Mouse (Mus musculus): Measurements from ENCODE around the gene Rassf2.

Rassf2 gene

DNA sequence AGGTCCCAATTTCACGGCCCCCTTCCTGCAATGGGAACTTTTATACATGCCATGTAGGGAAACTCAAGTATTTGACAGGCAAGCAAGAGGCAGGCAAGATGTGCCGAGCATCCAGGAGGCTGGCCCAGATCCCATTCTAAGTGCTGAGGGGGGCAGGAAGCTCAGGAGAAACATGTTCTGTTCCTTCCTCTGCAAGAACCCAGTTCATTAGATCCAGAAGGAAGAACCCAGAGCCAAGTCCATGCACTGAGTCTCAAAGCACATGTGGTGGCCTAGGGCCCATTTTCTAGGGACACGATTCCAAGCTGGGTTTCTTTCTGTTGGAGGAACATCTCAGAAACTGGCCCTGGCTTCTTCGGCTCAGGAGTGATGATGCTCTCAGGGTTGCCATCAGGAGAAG is 24.6 kb downstream of the Rassf2 start:
- DNase-seq (ENCODE audit: low spot score in 2 of 2), result no peak

DNA sequence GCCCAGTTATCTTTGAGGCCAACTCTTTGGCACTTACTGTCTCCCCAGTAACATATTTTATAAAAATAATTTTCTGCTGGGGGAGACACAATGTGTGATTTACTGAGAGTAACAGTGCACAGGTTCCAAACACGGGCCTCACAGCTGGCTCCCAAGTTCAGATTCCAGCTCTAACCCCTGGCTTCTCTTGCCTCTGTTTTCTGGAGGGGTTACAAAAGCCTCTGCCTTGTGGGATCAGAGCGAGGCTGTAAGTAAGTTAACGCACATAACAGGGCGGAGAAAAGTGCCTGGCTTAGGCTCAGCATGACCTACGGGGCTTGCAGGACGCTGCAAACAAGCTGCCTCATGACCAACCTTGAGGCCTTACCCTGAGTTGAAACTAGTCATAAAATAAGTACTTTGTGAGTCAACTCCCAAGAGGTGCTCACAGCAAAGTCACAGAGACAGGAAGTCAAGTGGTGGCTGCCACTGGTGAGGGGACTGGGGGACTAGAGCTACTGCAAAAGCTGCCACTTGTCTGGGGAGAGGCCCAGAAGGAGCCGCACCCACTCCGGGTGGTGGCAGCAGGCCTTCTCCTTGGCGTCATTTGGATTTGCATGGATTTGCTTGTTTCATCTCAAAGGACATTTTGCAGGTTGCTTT is 25.4 kb downstream of the Rassf2 start:
- DNase-seq (ENCODE audit: low spot score in 2 of 2), result no peak

DNA sequence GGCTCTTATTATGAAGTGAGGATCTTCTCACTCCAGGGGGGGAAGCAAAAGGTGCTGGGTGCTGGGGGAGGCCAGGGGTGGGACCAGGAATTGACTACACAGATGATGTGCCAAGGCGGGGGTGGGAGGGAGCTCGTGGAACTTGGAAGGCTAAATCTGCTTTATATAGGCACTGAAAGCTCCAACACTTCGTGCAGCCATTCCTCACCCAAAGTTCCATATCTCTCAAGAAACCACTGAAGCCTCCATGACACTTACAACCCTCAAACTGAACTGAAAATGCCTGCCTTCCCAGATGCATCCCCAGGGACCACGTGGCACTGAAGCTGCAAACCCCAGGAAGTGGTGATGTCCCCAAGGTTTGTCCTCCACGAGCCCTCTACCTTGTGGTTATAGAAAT is 26.1 kb downstream of the Rassf2 start:
- no peak for DNase-seq (ENCODE audit: low spot score in 2 of 2)

DNA sequence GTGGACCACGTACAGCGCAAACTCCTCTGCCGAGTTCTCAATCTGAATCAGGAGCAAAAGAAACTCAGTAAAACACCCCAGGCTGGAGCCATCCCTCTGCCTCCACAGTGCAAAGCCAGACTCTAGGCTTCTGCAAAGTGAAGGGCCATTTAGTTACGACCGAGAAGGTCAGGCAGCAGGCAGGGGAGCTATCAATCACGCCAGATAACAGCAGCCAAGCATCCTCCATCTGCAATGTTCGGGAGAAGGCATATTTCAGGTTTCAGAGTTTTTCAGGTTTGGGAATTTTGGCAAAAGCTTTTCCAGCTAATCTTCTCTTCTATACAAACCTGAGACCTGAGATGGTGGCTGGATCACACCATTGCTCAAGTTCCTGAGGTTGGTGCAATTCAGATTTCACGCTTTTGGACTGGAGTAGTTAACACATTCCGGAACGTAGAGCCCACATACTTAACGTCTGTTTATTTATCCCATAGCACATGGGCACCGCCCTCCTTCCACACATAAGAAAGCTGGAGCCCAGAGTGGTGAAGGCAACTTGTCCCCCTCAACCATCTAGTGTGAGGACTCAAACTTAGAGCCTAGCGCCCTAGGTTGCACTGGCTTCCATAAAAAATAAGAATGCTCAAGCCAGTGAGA is 28.2 kb downstream of the Rassf2 start:
- no peak for DNase-seq (ENCODE audit: low spot score in 2 of 2)

DNA sequence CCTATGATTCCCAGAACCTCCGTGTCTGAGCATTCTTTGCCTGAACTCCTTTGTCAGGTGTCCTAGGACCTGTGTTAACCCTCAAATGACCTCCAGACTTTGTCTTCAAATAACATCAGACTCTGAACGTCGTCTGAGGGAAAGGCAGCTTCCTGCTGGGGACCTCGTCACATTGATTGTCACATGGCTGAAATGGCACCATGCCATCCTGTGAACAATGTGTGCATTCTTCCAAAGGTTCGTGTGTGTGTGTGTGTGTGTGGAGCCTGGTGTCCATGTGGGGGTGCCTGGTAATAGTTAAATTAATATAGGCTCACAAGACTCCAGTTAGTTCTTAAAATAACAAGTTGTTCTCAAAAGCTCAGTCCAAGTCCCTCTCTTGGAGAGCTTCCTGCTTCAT is 32.7 kb downstream of the Rassf2 start:
- no peak for DNase-seq (ENCODE audit: low spot score in 2 of 2)

DNA sequence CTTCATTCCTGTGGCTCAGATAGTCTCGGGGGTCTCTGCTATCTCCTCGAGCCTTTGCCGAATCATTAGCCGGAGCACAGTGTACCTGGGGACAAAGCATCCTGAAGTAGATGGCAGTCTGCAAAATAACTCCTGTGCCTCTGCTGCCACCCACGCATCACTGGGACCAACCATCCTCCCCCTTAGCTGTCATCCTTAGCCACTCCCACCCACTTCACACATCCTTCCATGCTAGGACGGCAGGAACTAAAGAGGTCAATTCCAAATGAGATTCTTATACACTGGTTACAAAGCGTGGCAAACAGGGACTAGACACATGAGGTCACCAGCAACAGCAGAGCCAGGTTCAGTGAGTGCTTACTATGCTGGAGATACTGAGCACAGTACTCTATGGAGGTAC is 33.7 kb downstream of the Rassf2 start:
- no peak for DNase-seq (ENCODE audit: low spot score in 2 of 2)

DNA sequence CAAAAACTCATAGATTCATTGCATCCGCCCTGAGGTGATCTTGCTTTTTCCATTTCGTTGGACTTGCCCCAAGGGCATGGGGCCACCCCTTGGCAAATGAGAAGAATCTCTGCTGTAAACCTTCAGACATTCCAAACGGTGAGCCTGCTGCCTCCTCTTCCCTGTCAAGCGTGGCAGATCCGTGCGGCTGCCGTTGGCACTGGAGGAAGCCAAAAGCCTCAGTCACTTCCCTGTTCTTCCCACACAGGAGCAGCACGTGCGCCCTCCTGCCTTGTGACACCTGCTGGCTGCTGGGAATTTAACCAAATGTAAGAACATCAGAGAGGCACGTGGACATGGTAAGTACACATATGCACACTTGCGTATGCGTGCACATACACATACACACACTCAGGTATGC is 34.3 kb downstream of the Rassf2 start:
- no peak for DNase-seq (ENCODE audit: low spot score in 2 of 2)

DNA sequence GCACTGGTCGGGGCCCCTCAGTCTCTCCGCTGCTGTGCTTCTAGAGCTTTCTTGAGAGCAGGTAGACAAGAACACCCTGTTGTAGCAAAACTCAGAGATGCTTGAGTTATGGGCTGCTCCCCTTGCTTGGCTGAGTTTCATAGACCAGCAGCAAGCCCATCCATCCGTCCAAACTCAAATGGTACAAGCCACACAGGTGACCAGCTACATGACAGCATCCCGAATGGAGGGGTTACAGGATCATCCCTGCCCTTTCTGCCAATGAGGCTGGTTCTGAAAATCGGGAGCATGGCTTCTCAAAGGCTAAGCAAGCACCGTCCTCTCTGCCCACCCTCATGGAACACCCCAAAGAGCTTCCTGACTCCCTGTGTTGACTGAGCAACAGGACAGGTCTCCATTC is 35.1 kb downstream of the Rassf2 start:
- no peak for DNase-seq (ENCODE audit: low spot score in 2 of 2)

DNA sequence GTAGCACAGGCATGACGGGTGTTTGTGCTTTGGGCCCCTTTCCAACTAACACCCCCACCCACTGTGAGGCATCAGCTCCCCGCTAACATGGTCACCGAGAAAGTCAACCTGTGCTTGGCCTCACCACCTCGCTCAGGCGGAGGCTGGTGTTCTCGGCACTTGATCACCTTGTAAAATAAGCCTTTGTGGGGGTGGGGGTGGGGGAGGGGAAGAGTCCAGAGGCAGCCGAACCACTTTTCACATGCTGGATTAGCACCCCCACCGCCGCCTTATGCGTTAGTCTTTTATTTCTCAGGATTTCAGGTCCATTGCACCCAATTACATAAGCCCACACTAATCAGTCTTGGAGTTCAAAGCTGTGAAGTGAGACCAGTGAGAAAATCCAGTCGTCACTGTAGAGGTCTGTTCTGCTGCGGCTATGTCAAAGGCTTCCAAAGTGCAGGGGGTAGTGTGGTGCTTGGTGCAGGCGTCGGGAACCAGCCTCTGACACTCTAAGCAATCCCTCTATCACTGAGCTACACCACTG is 36.4 kb downstream of the Rassf2 start:
- DNase-seq (ENCODE audit: low spot score in 2 of 2), result no peak

DNA sequence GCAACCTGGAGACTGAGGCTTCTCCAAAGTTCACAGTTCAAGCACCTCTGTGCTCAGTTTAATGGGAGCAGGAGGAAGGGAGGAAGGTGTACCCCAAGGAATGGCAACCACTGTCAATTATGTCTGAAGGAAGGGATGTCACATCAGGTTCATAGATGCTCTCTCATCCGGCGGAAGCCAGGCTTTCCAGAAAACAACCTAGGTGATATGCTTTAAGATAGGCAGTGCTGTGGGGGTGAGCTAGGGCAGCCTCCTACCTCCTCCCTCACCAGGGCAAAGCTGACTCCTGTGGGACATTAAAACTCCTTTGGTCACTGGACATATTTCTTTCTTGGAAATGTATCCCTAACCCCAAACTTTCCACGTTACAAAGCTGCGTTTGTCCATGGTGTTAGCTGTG is 36.9 kb downstream of the Rassf2 start:
- no peak for DNase-seq (ENCODE audit: low spot score in 2 of 2)

DNA sequence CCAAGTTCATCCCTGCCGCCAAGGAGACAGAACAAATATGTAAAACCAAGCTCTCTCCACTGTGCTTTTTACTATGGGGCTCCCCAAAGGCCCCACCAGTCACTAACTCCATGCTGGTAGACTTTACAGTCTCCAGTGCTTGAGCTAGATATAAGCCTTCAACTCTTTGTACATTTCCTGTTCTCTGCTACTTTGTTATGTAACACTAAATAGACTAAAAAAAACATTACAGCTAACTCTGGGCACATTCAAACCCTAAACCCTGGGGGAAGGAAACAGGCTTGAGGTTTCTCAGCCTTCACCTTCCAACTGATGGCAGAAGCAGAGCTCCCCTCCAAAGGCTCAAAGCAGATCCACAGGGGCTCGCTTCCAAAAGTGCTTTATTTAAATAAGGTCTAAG is 37.6 kb downstream of the Rassf2 start:
- DNase-seq (ENCODE audit: low spot score in 2 of 2), result no peak

DNA sequence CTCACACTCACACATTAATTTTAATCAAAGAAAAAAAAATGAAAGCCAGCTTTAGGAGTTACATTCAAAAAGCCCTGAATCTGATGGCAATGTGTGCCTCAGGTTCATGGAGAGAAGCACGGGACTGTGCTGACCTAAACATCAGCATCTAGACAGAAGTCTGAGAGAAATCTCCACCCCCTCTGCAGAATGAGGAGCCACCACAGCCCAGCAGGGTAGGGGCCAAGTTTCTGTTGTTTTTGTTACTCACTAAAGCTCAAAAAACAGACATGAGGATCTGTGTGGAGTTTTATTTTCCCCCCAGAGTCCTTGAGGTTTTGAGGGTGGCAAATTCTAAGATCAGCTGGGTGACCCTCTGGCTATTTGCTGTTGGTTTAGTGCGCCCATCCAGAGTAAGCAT is 41.5 kb downstream of the Rassf2 start:
- peak in 1 of 2 experiments; percentile 11 for DNase-seq (ENCODE audit: low spot score in 2 of 2)

DNA sequence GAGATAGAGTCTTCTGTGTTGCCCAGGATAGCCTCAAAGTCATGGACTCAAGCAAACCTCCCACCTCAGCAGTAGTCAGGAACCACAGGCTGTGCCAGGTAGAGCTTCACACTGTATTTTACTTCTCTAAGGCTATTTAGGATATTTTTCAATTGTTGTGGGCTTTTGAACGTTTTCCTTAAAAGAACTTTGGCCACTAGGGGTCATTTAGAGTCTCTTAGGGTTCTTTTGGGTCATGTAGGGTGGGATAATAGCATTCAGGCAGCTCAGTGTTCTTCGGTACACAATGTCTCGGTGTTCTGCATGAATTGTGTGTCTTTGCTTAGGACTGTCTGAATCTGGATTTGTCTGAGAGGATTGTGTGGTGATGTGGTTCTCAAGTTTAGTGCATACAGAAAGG is 42.1 kb downstream of the Rassf2 start:
- DNase-seq (ENCODE audit: low spot score in 2 of 2), result peak in 1 of 2 experiments; percentile 7

DNA sequence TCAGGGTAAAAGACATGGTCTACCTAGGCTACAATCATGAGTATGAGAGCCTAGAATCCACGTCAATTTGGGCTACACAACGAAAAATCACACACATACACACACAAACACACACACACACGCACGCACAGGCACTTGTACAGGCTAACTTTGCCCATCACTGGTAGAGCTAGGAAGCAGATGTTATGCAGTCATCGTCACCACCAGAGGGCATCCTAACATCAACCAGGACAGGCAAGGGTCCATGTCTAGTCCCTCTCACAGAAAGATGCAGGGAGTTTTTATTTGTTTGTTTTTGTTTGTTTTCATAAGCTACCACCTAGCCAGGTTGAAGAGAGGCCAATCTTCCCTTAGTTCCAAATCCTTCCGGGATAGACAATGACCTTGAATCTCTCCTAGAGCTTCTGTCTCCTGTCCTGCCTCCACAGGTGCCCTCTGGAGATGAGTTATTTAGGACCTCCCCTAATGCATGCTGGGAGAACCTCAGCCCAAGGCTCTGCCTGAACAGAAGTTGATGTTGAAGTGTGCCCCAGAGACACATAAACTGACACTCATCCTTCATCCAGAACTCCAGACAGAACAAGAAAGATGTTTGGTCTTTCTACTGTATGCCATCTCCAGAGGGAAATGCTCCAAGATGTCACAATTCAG is 47.4 kb downstream of the Rassf2 start:
- peak in 1 of 2 experiments; percentile 69 for DNase-seq (ENCODE audit: low spot score in 2 of 2)

DNA sequence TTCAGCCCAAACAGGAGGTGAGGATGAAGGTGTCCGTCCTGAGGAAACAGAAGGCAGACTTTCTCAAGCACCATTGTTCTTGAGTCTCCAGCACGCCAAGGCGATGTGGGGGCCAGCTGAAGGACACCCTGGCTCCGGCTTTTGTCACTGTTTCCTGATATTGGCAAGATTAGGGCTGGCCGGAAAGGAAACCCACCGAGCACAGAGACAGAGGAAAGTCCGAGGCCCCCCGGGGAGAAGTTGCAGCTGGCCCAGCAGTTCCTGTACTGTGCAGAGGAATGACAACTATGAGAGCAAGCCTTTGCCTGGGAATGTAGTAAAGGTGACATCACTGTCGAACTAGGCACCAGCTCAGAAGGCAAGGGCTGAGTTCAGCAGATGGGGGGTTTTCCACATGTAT is 49.2 kb downstream of the Rassf2 start:
- peak in 1 of 2 experiments; percentile 15 for DNase-seq (ENCODE audit: low spot score in 2 of 2)

DNA sequence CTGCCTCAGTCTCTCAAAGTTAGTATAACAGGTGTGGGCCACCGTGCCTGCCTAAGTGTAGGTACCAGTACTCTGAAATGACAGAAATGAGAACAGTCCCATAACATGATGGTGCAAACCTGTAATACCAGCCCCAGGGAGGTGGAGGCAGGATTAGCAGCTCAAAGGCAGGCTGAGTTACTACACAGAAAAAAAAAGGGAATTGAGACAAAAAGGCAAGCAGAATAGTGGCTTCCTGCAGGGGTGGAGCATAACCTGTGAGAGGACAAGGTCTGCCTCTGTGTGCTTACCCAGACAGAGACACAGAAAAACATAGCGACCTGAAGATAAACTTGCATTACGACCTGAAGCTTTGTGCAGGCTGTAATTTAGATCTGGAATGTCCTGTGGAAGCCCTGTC is 53.4 kb downstream of the Rassf2 start:
- peak in 1 of 2 experiments; percentile 12 for DNase-seq (ENCODE audit: low spot score in 2 of 2)

DNA sequence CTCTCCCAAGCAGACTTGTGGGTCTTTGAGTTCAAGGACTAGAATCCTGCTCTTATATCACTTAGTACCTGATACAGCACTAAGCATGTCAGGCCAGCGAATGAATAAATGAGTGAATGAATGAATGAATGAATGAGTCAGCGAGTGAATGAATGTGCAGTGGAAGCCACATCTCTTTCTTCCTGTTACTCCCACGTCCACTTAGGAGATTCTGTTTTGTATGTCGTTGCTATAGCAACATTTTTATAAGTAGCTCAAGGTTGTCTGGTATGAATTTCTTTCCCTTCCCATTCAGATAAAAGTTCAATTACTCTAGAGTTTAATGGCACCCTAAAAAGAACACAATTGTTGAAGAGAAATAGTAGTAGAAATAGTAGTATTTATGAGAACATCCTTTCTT is 59.0 kb downstream of the Rassf2 start:
- no peak for DNase-seq (ENCODE audit: low spot score in 2 of 2)

DNA sequence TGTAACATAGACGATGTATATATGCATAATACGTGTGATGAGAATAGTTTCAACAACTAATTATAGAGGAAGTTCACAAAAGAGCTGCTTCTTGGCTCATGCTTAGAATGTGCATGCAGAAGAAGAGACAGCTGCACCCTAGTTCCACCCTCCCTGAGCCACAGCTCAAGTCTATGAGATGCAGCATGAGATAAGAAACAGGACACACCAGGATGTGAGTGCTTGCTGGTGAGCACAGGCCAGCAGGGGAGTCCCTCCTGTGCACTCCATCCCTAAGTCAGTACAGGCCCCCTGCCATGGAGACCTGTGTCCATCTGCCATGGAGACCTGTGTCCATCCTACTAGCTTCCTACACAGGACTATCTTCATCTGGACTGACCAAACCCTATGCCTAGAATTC is 59.5 kb downstream of the Rassf2 start:
- peak in 1 of 2 experiments; percentile 5 for DNase-seq (ENCODE audit: low spot score in 2 of 2)

DNA sequence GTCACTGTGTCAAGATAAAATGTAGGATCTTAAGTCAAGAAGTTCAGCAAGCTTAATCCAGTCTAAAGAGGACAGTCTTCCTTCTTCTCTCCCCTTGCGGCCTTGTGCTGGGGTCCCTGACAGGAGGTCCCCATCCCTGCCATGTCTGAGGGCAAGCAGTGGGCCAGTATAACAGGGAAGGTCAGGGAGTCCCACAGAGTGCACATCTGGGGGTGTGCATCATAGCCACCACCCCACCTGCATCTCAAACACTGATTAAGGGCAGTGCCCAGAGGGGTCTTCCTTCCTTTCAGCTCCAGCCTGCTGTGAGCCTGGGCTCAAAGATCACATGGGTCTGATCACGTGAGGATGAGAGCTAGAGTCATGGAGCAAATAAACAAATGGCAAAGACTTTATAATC is 68.4 kb downstream of the Rassf2 start:
- peak in 1 of 2 experiments; percentile 4 for DNase-seq (ENCODE audit: low spot score in 2 of 2)

DNA sequence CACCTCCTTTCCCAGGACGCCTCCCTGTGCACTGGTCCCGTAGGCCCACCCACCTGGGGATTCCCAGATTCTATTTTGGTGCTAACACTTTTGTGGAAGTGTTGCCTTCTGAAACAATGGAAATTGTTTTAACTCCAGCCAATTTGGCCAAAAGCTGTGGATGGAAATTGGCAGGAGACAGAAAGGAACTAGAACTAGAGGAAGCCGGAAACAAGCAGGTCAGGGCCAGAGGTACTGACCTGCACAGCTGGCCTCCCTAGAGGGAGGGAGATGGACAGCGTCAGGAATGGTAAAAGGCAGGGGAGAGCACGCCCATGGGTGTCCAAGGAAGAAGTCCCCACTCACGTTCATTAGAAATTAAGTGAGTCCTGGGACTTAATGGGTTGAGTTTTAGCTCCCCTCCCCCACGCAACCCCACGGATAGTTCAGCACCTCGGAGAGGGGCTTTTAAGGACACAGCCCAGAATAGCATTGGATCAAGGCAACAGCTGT is 72.3 kb downstream of the Rassf2 start:
- DNase-seq (ENCODE audit: low spot score in 2 of 2), result peak in 1 of 2 experiments; percentile 13

DNA sequence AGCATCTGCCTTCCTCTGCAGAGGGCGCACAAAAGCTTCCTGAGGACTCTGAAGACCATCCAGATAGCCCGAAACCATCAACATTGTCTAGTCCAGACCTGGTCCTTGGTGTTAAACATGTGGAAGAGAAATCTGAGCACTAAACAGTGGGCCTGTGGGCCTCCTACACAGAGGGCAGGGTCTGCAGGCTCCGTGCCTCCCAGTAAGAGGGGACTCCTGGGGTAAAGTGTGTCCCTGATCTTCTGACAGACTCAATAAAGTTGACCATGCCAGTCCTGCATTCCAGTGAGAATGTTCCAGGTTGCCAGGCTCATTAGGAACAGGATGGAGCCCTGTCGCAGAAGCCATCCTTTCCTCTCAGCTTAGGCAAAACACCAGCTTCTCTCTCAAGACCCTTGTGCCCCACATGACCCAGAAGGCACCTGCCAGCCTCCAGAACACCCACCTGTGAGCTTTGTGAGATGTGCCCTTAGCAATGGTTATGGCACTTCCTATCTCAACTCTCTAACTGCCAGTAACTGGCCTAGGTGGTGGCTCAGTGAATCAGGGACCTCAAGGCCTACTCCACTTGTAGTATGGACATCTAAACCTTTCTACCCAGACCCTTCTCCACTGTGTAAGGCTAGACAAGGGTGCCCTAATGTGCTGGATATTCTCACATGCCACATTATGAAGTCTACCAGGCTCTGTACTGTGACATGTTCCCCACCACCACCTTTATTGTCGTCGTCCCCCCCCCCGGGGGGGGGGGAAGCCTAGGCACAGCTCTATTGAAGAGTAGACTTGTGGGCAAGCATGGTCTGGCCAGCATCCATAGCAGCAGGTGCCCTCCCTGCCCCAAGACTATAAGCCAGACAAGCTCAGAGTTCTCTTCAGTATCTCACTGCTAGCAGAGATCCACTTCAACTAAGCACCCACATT is 73.5 kb downstream of the Rassf2 start:
- peak in 1 of 2 experiments; percentile 7 for DNase-seq (ENCODE audit: low spot score in 2 of 2)

DNA sequence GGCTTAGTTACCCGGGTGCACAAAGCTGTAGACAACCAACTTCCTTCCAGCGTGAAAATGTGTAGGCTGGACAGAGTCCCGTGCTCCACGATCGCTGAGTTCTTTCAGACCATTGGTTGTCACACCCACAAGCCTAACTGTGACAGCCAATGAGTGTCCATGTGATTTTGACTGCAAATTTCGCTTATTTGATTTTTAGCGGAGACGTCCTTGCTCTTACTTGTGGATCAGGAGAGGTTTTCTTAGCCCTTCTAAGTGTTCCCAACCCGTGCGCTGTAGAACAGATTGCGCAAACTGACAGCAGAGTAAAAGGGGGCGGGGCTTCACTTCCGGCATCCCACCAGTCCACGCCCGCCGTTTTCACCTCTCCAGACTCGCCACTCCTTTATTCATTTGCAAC is 74.8 kb downstream of the Rassf2 start:
- peak; percentile 3 to 42 for DNase-seq (ENCODE audit: low spot score in 2 of 2)
